Mouse (Mus musculus): ENCODE data around the gene Ccdc117. TPM values are rescaled to one million over a fixed set of nuclear protein-coding genes. Genes with fewer than 3 reads are reported as not detected.
A peak's percentile ranks its signal among the peaks of the same experiment; 100 is the strongest.

The Ccdc117 gene
- polyA plus RNA-seq, 1 experiment from 2014 or later: 27.1 TPM

DNA sequence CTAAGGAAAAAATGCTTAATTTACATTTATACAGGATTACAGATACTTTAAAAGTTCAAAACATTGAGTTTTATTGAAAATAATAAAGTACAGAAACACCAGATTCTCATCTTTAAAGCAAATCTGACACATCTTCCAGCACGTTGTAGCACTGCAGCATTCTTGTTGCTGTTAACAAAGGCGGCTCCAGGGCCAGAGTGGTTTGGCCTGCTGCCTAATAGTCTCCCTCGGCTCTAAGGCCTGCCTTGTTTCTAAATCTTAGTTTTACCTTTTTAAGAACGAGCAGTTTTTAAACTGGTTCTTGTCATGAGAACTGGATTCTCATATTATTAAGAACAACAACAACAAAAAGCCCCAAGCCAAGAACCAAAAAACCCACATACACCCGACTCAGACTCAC, 13.1 kb downstream of the Ccdc117 start:
- no peaks in the 10 kb centered on the region for H3K27me3 ChIP-seq
- 83% methylated on average over 5 of the region's 5 CpGs for WGBS
- no peak for ATAC-seq (ENCODE audit: low FRiP score)
- H3K4me1 ChIP-seq: no peaks in the 10 kb centered on the region
- no peaks in the 10 kb centered on the region for H3K9me3 ChIP-seq
- H3K4me2 ChIP-seq: no peak overlapping the region
- H3K36me3 ChIP-seq (replicated peaks): peaks cover 94% of the 10 kb centered on the region
- no peak overlapping the region for H3K27ac ChIP-seq
- no peak overlapping the region for H3K9ac ChIP-seq
- no peak overlapping the region for H3K4me3 ChIP-seq (replicated peaks)

DNA sequence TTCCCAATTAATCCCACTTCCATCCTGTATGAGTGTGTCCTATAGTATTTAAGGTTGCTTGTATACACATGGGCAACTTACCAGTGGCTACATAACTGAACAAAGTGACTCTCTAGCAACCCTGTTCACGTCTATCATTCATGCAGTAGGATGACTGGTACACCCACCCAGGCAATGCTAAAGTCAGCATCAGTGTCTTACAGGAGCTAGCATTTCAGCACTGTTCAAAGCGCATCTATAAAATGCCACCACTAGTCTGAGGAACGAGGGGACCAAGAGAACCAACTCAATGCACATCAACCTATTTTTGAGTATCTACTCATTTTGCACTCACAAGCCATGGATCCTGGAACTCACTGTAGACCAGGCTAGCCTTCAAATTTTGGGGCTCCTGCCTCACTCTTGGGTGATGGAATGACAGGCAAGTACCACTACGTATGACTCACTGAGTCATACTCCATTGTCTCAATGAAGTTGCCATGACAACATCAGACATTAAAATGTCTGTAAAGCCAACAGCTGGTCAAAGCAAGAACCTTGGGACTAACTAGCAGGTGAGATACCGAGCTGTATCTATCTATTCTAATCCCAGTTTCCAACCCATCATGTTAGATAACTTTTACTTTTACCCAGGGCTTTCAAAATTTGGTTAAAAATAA, 14.0 kb downstream of the Ccdc117 start:
- Histone ChIP-seq H3K4me3 (replicated peaks) (no peak overlapping the region), H3K9ac (no peak overlapping the region), H3K4me1 (peaks cover 7% of the 10 kb centered on the region), H3K4me2 (no peak overlapping the region), H3K9me3 (no peaks in the 10 kb centered on the region), H3K36me3 (replicated peaks) (peaks cover 94% of the 10 kb centered on the region), H3K27me3 (no peaks in the 10 kb centered on the region), H3K27ac (no peak overlapping the region)
- 79% methylated on average over 5 of the region's 5 CpGs for WGBS
- no peak for ATAC-seq (ENCODE audit: low FRiP score)

DNA sequence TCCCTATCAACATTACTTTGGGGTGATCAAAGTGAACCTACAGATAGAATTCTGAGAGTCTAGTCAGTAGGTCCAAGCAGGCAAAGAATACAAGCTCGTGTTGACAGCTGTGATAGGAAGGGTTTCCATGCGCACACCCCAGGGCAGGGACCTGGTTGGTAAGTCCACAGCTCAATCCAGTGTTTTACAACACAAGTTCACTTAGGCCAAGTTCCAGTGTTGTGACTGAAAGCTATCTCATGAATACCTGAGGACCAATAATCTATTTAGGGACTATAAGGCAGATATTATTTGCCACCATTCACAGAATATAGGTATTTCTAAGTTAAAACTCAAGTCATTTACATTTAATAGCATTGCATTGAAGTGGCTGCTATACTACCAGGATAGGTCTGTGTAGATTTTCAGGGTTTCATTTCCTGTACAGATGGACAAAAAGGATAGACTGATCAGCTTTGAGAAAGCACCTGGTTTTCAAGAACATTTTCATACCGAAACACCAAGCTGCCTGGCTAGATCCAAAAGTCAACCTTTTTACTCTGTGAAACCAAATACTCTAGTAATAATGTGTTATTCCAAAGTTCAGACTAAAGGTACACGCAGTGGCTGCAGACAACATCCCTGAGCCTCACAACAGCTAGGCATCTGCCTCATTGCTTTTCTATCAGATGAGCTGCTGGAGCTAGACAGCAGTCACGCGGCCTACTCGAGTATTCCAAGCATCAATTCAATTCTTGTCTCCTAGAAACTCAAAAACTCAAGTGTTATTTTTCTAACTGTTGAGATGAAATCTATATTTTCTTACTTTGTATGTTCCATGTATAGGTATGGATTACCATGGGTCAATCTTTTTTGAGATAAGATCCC, 15.2 kb downstream of the Ccdc117 start:
- Histone ChIP-seq H3K4me3 (replicated peaks) (no peak overlapping the region), H3K27ac (no peak overlapping the region), H3K9me3 (no peaks in the 10 kb centered on the region), H3K27me3 (no peaks in the 10 kb centered on the region), H3K9ac (no peak overlapping the region), H3K4me2 (no peak overlapping the region), H3K4me1 (peaks cover 19% of the 10 kb centered on the region), H3K36me3 (replicated peaks) (peaks cover 86% of the 10 kb centered on the region)
- ATAC-seq (ENCODE audit: low FRiP score): no peak
- WGBS: 93% methylated on average over 7 of the region's 7 CpGs

DNA sequence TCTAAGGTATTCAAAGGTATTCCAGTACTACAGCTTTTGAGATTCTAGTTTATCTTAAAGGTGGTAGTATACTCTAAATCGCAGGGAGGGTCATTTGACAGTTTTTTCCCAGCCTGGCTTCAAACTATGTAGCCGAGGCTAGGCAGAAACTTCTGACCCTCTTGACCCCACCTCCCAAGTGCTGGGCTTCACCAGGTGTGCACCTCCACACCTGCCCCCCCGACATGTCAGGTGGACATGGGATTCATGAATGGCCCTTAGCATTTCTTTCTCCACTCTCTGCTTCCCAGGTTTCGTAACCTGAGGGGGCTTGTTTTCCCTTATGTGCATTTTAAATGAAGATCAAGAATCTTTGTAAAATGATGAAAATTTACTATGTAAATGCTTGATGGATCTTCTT, 16.6 kb downstream of the Ccdc117 start:
- no peak overlapping the region for H3K4me2 ChIP-seq
- WGBS: 92% methylated on average over 4 of the region's 4 CpGs
- H3K27ac ChIP-seq: no peak overlapping the region
- peaks cover 20% of the 10 kb centered on the region for H3K4me1 ChIP-seq
- ATAC-seq (ENCODE audit: low FRiP score): no peak
- H3K27me3 ChIP-seq: no peaks in the 10 kb centered on the region
- H3K9ac ChIP-seq: no peak overlapping the region
- H3K9me3 ChIP-seq: no peaks in the 10 kb centered on the region
- peaks cover 72% of the 10 kb centered on the region for H3K36me3 ChIP-seq (replicated peaks)
- H3K4me3 ChIP-seq (replicated peaks): no peak overlapping the region

DNA sequence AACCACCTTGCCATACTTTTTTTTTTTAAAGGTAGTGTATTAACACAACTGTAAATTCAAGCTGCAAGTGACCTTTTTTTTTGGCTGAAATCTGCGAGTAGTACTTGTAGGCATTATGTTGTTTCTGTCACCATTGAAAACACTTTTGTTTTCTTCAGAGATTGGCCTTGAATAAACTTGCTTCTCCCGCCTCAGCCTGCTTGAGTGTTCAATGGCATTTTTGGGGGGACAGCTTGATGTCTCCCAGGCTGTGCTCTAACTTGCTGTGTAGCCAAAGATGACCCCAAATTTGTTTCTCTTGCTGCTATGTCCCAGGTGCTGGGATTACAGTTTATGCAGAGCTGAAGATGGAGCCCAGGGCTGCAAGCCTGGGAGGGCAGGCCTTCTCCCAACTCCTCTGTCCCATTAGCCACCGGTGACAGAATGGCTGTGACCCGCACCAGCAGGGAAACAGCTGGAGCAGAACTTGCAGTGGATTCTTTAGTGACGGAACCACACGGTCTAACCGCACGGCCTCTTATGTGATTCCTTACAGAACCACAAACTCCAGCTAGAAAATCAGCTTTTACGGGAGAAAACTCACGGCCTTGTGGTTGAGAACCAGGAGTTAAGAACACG, 19.1 kb downstream of the Ccdc117 start:
- Histone ChIP-seq H3K36me3 (replicated peaks) (peaks cover 49% of the 10 kb centered on the region), H3K4me3 (replicated peaks) (peak overlapping the region; percentile 97; the same call in 1 of the 2 replicates), H3K4me1 (peaks cover 27% of the 10 kb centered on the region), H3K9me3 (no peaks in the 10 kb centered on the region), H3K27ac (no peak overlapping the region), H3K9ac (0 out of 2 replicates have a peak overlapping the region, but pooled peaks have one; percentile 25), H3K4me2 (peak overlapping the region; percentile 75), H3K27me3 (no peaks in the 10 kb centered on the region)
- 92% methylated on average over 11 of the region's 11 CpGs for WGBS
- no peak for ATAC-seq (ENCODE audit: low FRiP score)

DNA sequence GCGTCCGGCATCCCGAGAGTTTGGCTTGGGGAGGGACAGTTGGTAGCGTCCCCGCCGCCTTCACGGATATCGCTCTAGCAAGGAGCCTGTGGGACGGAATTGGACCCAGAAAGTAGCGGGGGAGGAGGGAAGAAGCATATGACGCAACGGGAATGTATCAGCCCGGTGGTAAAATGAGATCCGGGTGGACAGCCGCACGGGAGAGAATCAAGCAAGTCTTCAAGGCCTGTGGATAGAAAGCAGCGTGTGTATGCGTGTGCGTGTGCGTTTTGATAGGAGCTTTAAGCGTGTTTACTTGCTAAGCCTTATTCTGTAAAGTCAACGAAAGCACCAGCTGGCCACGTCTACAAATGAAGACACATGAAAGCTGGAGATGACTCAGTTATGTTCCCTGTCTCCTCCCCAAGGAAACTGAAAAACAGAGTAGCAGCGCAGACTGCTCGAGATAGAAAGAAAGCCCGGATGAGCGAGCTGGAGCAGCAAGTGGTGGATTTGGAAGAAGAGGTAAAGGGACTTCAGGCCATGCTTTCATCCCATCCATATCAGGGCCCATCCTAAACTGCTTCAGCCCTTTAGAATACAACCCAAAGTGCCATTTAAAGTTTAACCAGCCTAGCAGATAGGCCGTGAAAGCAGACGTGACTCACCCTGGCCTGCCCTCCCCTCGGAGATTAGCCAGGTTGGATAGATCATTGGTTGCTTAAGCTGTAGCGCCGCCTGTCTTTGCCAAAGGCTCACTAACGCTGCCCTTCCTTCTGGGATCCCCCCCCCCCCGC, 20.3 kb downstream of the Ccdc117 start:
- no peaks in the 10 kb centered on the region for H3K27me3 ChIP-seq
- H3K4me1 ChIP-seq: peaks cover 27% of the 10 kb centered on the region
- H3K36me3 ChIP-seq (replicated peaks): peaks cover 38% of the 10 kb centered on the region
- H3K9ac ChIP-seq: peak overlapping the region; percentile 97
- peak overlapping the region; percentile 75 for H3K4me2 ChIP-seq
- WGBS: under 1% methylated on average over 34 of the region's 34 CpGs
- ATAC-seq (ENCODE audit: low FRiP score): peak; percentile 5; the same call in 1 of the 2 replicates
- H3K9me3 ChIP-seq: no peaks in the 10 kb centered on the region
- H3K27ac ChIP-seq: peak overlapping the region; percentile 91
- peak overlapping the region; percentile 97 for H3K4me3 ChIP-seq (replicated peaks)

DNA sequence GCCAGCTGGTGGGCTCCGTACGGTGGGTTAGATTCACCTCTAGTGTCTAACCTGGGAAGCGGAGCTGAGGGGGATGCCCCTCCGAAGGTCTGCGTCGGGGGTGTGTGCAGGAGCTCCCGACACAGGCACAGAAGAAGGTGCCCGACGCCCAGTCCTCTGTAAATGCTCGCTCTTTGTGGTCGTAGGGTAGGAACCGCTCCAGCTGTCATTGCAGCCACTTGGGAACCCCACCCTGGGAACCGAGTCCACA, 20.8 kb downstream of the Ccdc117 start:
- ATAC-seq (ENCODE audit: low FRiP score): peak; percentile 53

DNA sequence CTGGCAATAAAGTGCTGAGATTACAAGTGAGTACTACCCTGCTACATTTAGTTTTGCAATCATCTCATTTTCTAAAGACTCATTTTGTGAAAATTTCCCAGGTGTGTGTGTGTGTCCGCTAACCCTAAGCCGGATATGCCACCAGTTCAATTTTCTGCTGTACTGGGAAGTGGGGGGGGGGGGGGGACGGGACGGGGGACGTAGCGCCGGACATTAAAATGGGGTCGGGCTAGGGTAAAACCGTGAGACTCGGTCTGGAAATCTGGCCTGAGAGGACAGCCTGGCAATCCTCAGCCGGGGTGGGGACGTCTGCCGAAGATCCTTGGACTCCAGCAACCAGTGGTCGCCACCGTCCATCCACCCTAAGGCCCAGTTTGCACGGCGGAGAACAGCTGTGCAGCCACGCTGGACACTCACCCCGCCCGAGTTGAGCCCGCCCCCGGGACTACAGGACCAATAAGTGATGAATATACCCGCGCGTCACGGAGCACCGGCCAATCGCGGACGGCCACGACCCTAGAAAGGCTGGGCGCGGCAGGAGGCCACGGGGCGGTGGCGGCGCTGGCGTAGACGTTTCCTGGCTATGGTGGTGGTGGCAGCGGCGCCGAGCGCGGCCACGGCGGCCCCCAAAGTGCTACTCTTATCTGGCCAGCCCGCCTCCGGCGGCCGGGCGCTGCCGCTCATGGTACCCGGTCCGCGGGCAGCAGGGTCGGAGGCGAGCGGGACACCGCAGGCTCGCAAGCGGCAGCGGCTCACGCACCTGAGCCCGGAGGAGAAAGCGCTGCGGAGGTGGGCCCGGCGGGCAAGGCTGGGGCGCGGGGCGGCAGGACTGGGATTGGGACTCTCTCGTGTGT, 21.3 kb downstream of the Ccdc117 start, which contains the start of gene Xbp1:
Gene Xbp1 (plus strand): TSS at position 248 of the 854 bp plus-strand sequence.
- H3K9me3 ChIP-seq: no peaks in the 10 kb centered on the region
- H3K36me3 ChIP-seq (replicated peaks): peaks cover 29% of the 10 kb centered on the region
- WGBS: under 1% methylated on average over 69 of the region's 72 CpGs
- peak within 1 kb of the TSS; percentile 97 for H3K9ac ChIP-seq
- peak; percentile 99 for ATAC-seq (ENCODE audit: low FRiP score)
- no peaks in the 10 kb centered on the region for H3K27me3 ChIP-seq
- H3K4me3 ChIP-seq (replicated peaks): peak within 1 kb of the TSS; percentile 97
- H3K27ac ChIP-seq: peak within 1 kb of the TSS; percentile 91
- peak within 1 kb of the TSS; percentile 75 for H3K4me2 ChIP-seq
- peaks cover 27% of the 10 kb centered on the region for H3K4me1 ChIP-seq

More for the DNA sequence above, 20.8 kb downstream of the Ccdc117 start:
- Histone ChIP-seq H3K27me3 (no peaks in the 10 kb centered on the region), H3K9me3 (no peaks in the 10 kb centered on the region), H3K4me2 (peak overlapping the region; percentile 75), H3K4me1 (peaks cover 27% of the 10 kb centered on the region), H3K4me3 (replicated peaks) (peak overlapping the region; percentile 97), H3K27ac (peak overlapping the region; percentile 91), H3K9ac (peak overlapping the region; percentile 97), H3K36me3 (replicated peaks) (peaks cover 35% of the 10 kb centered on the region)
- WGBS: 0% methylated on average over 13 of the region's 13 CpGs

DNA sequence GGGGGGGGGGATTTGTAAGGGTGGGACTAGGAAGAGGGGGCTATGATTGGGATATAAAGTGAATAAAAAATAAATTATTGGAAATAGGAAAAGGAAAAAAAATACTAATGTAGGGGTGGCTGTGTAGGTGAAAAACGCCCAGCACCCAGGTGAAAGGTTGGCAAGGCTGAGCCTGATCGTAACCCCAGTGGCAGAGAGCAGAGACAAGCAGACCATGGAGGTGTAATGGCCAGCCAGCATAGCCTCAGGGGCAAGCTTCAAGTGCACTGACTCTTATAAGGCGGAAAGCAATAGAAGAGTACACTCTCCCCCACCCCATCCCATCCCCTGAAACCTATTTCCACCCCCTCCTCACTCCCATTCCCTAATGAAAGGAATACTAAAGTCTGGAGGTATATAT, 22.3 kb downstream of the Ccdc117 start:
- Histone ChIP-seq H3K9me3 (no peaks in the 10 kb centered on the region), H3K4me1 (peaks cover 27% of the 10 kb centered on the region), H3K27me3 (no peaks in the 10 kb centered on the region), H3K9ac (no peak overlapping the region), H3K4me3 (replicated peaks) (no peak overlapping the region), H3K27ac (no peak overlapping the region), H3K4me2 (no peak overlapping the region), H3K36me3 (replicated peaks) (peaks cover 19% of the 10 kb centered on the region)
- no peak for ATAC-seq (ENCODE audit: low FRiP score)
- 81% methylated on average over 3 of the region's 3 CpGs for WGBS

DNA sequence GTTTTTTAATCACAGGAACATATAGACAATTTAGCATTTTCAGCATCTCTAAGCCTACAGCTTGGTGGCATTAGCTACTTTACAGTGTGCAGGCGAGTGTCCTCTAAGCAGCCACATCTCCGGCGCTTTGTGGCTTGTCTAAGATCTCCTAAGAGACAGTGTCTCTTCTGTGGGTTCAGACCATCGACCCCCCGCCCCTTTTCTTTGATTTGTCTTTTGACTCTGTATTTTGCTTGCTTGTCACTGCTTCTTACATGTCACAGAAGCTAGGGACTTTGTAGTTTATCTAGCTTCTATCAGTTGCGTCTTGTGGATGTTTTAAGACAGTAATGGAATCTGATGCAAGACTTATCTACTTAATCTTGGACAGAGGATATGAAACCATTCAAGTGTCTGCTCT, 24.6 kb downstream of the Ccdc117 start:
- ATAC-seq (ENCODE audit: low FRiP score): no peak

DNA sequence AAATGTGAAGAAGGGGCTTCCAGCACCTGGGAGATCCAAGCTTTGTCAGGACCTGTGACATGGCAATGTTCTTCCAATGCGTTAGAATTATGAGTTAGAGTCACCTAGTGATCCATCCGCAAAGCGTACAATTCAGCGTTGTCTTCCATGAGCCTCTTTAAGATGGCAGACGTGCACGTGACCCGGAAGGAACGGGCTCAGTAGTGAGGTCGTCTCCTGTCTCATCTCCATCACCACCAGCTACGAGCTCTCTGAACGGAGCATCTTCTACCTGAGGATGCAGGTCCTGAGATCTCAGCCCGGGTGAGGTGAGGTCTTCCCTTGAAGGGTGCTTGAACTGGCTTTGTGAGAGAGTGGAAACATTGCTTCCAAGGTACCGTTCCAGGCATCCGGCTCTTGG, 25.4 kb downstream of the Ccdc117 start:
- WGBS: 91% methylated on average over 14 of the region's 14 CpGs
- Histone ChIP-seq H3K27ac (no peak overlapping the region), H3K4me3 (replicated peaks) (no peak overlapping the region), H3K27me3 (no peaks in the 10 kb centered on the region), H3K9ac (no peak overlapping the region), H3K4me1 (peaks cover 7% of the 10 kb centered on the region; the same call in 1 of the 2 replicates), H3K36me3 (replicated peaks) (no peaks in the 10 kb centered on the region), H3K4me2 (no peak overlapping the region), H3K9me3 (no peaks in the 10 kb centered on the region)
- ATAC-seq (ENCODE audit: low FRiP score): no peak

More for the DNA sequence above, 24.6 kb downstream of the Ccdc117 start:
- no peak overlapping the region for H3K9ac ChIP-seq
- no peak overlapping the region for H3K27ac ChIP-seq
- no peaks in the 10 kb centered on the region for H3K27me3 ChIP-seq
- 89% methylated on average over 6 of the region's 6 CpGs for WGBS
- no peak overlapping the region for H3K4me3 ChIP-seq (replicated peaks)
- H3K36me3 ChIP-seq (replicated peaks): no peaks in the 10 kb centered on the region
- H3K4me1 ChIP-seq: peaks cover 13% of the 10 kb centered on the region
- H3K4me2 ChIP-seq: no peak overlapping the region
- no peaks in the 10 kb centered on the region for H3K9me3 ChIP-seq
